Mouse (Mus musculus): Measurements from ENCODE around the gene Eml5. TPM values are rescaled to one million over a fixed set of nuclear protein-coding genes. Genes with fewer than 3 reads are reported as not detected.

Eml5 gene
- total and polyA plus RNA-seq, 3 experiments, result 1.7 to 28.9 (median 12.0) TPM

- DNase-seq (ENCODE audit: low spot score) (peak; percentile 7), ATAC-seq (ENCODE audit: extremely low read depth, insufficient number of reproducible peaks, low FRiP score, poor library complexity, severe bottlenecking) (0 out of 2 replicates have a peak, but pooled peaks have one; percentile 45)
- Histone ChIP-seq H3K4me1 (ENCODE audit: insufficient read depth, low read depth, low read length) (no peaks in the 10 kb centered on the region), H3K9me3 (replicated peaks) (no peaks in the 10 kb centered on the region), H3K36me3 (replicated peaks) (no peaks in the 10 kb centered on the region), H3K27me3 (ENCODE audit: insufficient read depth, low read length) (no peaks in the 10 kb centered on the region), H3K4me3 (ENCODE audit: low read depth, low read length) (no peak overlapping the region)
- TF ChIP-seq CTCF (IDR thresholded peaks at IDR 0.05; ENCODE audit: low read depth, low read length) (peak; percentile 59), TAL1 (conservative IDR thresholded peaks at IDR 0.05; ENCODE audit: low read depth, low read length) (no peak)
Measured at GRCm38 (mm10) chr12:98850767-98851166, 50.5 kb downstream of the Eml5 start.

- DNase-seq (ENCODE audit: low spot score) (no peak), ATAC-seq (ENCODE audit: extremely low read depth, insufficient number of reproducible peaks, low FRiP score, poor library complexity, severe bottlenecking) (peak; percentile 71)
- H3K4me3 ChIP-seq (ENCODE audit: low read depth, low read length), result no peak overlapping the region
- no peaks in the 10 kb centered on the region for H3K9me3 ChIP-seq (replicated peaks)
- TF ChIP-seq TAL1 (conservative IDR thresholded peaks at IDR 0.05; ENCODE audit: low read depth, low read length), result peak; percentile 34
- no peak for TF ChIP-seq GATA2 (IDR thresholded peaks at IDR 0.05; ENCODE audit: borderline replicate concordance, low read depth, low read length)
- peaks cover 7% of the 10 kb centered on the region for H3K4me1 ChIP-seq (ENCODE audit: insufficient read depth, low read depth, low read length)
- H3K27me3 ChIP-seq (ENCODE audit: insufficient read depth, low read length), result no peaks in the 10 kb centered on the region
- peaks cover 11% of the 10 kb centered on the region for H3K36me3 ChIP-seq (replicated peaks)
Measured at GRCm38 (mm10) chr12:98844774-98845173, 56.5 kb downstream of the Eml5 start.

GRCm38 (mm10) chr12:98840135-98840534, 61.1 kb downstream of the Eml5 start:
- DNase-seq (ENCODE audit: low spot score), result no peak

GRCm38 (mm10) chr12:98837940-98838339, 63.3 kb downstream of the Eml5 start:
- TF ChIP-seq TAL1 (conservative IDR thresholded peaks at IDR 0.05; ENCODE audit: low read depth, low read length) (no peak), GATA1 (IDR thresholded peaks at IDR 0.05; ENCODE audit: borderline replicate concordance, low read length) (no peak), POLR2AphosphoS5 (IDR thresholded peaks at IDR 0.05; ENCODE audit: insufficient replicate concordance, low read depth, low read length) (no peak), GATA2 (IDR thresholded peaks at IDR 0.05; ENCODE audit: borderline replicate concordance, low read depth, low read length) (no peak)
- Histone ChIP-seq H3K4me1 (ENCODE audit: insufficient read depth, low read depth, low read length) (no peaks in the 10 kb centered on the region; the same call in 1 of the 2 replicates), H3K4me3 (ENCODE audit: low read depth, low read length) (no peak overlapping the region), H3K27me3 (ENCODE audit: insufficient read depth, low read length) (no peaks in the 10 kb centered on the region), H3K36me3 (replicated peaks) (peaks cover 22% of the 10 kb centered on the region), H3K9me3 (replicated peaks) (no peaks in the 10 kb centered on the region)
- DNase-seq (ENCODE audit: low spot score), result no peak
- ATAC-seq (ENCODE audit: extremely low read depth, insufficient number of reproducible peaks, low FRiP score, poor library complexity, severe bottlenecking), result no peak

More at GRCm38 (mm10) chr12:98840135-98840534, 61.1 kb downstream of the Eml5 start:
- TF ChIP-seq GATA2 (IDR thresholded peaks at IDR 0.05; ENCODE audit: borderline replicate concordance, low read depth, low read length) (no peak), POLR2AphosphoS5 (IDR thresholded peaks at IDR 0.05; ENCODE audit: insufficient replicate concordance, low read depth, low read length) (no peak), TAL1 (conservative IDR thresholded peaks at IDR 0.05; ENCODE audit: low read depth, low read length) (no peak), CTCF (IDR thresholded peaks at IDR 0.05; ENCODE audit: low read depth, low read length) (no peak), GATA1 (IDR thresholded peaks at IDR 0.05; ENCODE audit: borderline replicate concordance, low read length) (no peak)
- H3K27me3 ChIP-seq (ENCODE audit: insufficient read depth, low read length), result no peaks in the 10 kb centered on the region
- no peak overlapping the region for H3K4me3 ChIP-seq (ENCODE audit: low read depth, low read length)
- peaks cover 20% of the 10 kb centered on the region for H3K36me3 ChIP-seq (replicated peaks)
- no peak for ATAC-seq (ENCODE audit: extremely low read depth, insufficient number of reproducible peaks, low FRiP score, poor library complexity, severe bottlenecking)
- no peaks in the 10 kb centered on the region for H3K9me3 ChIP-seq (replicated peaks)
- peaks cover 7% of the 10 kb centered on the region for H3K4me1 ChIP-seq (ENCODE audit: insufficient read depth, low read depth, low read length)

- DNase-seq (ENCODE audit: low spot score) (no peak), ATAC-seq (ENCODE audit: extremely low read depth, insufficient number of reproducible peaks, low FRiP score, poor library complexity, severe bottlenecking) (no peak)
- H3K4me3 ChIP-seq (ENCODE audit: low read depth, low read length), result no peak overlapping the region
- peaks cover 29% of the 10 kb centered on the region for H3K36me3 ChIP-seq (replicated peaks)
- TF ChIP-seq GATA2 (IDR thresholded peaks at IDR 0.05; ENCODE audit: borderline replicate concordance, low read depth, low read length), result no peak
- no peak for TF ChIP-seq POLR2AphosphoS5 (IDR thresholded peaks at IDR 0.05; ENCODE audit: insufficient replicate concordance, low read depth, low read length)
- TF ChIP-seq GATA1 (IDR thresholded peaks at IDR 0.05; ENCODE audit: borderline replicate concordance, low read length), result no peak
- TF ChIP-seq CTCF (IDR thresholded peaks at IDR 0.05; ENCODE audit: low read depth, low read length), result no peak
- no peak for TF ChIP-seq TAL1 (conservative IDR thresholded peaks at IDR 0.05; ENCODE audit: low read depth, low read length)
- no peaks in the 10 kb centered on the region; the same call in 1 of the 2 replicates for H3K4me1 ChIP-seq (ENCODE audit: insufficient read depth, low read depth, low read length)
- no peaks in the 10 kb centered on the region for H3K27me3 ChIP-seq (ENCODE audit: insufficient read depth, low read length)
- H3K9me3 ChIP-seq (replicated peaks), result no peaks in the 10 kb centered on the region
Measured at GRCm38 (mm10) chr12:98835466-98835865, 65.8 kb downstream of the Eml5 start.

- ATAC-seq (ENCODE audit: extremely low read depth, insufficient number of reproducible peaks, low FRiP score, poor library complexity, severe bottlenecking) (no peak), DNase-seq (ENCODE audit: low spot score) (no peak)
- H3K9me3 ChIP-seq (replicated peaks), result no peaks in the 10 kb centered on the region
- peaks cover 30% of the 10 kb centered on the region for H3K36me3 ChIP-seq (replicated peaks)
- TF ChIP-seq GATA2 (IDR thresholded peaks at IDR 0.05; ENCODE audit: borderline replicate concordance, low read depth, low read length) (no peak), TAL1 (conservative IDR thresholded peaks at IDR 0.05; ENCODE audit: low read depth, low read length) (no peak), CTCF (IDR thresholded peaks at IDR 0.05; ENCODE audit: low read depth, low read length) (no peak), GATA1 (IDR thresholded peaks at IDR 0.05; ENCODE audit: borderline replicate concordance, low read length) (no peak), POLR2AphosphoS5 (IDR thresholded peaks at IDR 0.05; ENCODE audit: insufficient replicate concordance, low read depth, low read length) (no peak)
- no peaks in the 10 kb centered on the region; the same call in 1 of the 2 replicates for H3K4me1 ChIP-seq (ENCODE audit: insufficient read depth, low read depth, low read length)
- H3K4me3 ChIP-seq (ENCODE audit: low read depth, low read length), result no peak overlapping the region
- no peaks in the 10 kb centered on the region for H3K27me3 ChIP-seq (ENCODE audit: insufficient read depth, low read length)
Measured at GRCm38 (mm10) chr12:98834879-98835278, 66.4 kb downstream of the Eml5 start.

GRCm38 (mm10) chr12:98833901-98834300, 67.4 kb downstream of the Eml5 start:
- H3K4me3 ChIP-seq (ENCODE audit: low read depth, low read length), result no peak overlapping the region
- no peaks in the 10 kb centered on the region for H3K27me3 ChIP-seq (ENCODE audit: insufficient read depth, low read length)
- H3K4me1 ChIP-seq (ENCODE audit: insufficient read depth, low read depth, low read length), result no peaks in the 10 kb centered on the region; the same call in 1 of the 2 replicates
- no peaks in the 10 kb centered on the region for H3K9me3 ChIP-seq (replicated peaks)
- peaks cover 36% of the 10 kb centered on the region for H3K36me3 ChIP-seq (replicated peaks)
- ATAC-seq (ENCODE audit: extremely low read depth, insufficient number of reproducible peaks, low FRiP score, poor library complexity, severe bottlenecking) (no peak), DNase-seq (ENCODE audit: low spot score) (no peak)
- no peak for TF ChIP-seq TAL1 (conservative IDR thresholded peaks at IDR 0.05; ENCODE audit: low read depth, low read length)
- no peak for TF ChIP-seq GATA1 (IDR thresholded peaks at IDR 0.05; ENCODE audit: borderline replicate concordance, low read length)
- TF ChIP-seq GATA2 (IDR thresholded peaks at IDR 0.05; ENCODE audit: borderline replicate concordance, low read depth, low read length), result no peak
- TF ChIP-seq CTCF (IDR thresholded peaks at IDR 0.05; ENCODE audit: low read depth, low read length), result no peak
- no peak for TF ChIP-seq POLR2AphosphoS5 (IDR thresholded peaks at IDR 0.05; ENCODE audit: insufficient replicate concordance, low read depth, low read length)

Measured in G1E (cell line).